Mouse (Mus musculus) left cerebral cortex, postnatal 14 days (tissue): ENCODE data around the gene Ninj1. TPM values are rescaled to one million over a fixed set of nuclear protein-coding genes. Genes with fewer than 3 reads are reported as not detected.

ENCODE experiments used
- DNase-seq, 2 experiments: peaks; one replicate each; pipeline ENCODE4 v3.0.0; 2021 to 2022; ENCODE audit warnings: low spot score in 2 of 2, mixed read lengths in 1 of 2
- intact Hi-C: fragments of 180-260 bp; cut with DNase I; formaldehyde crosslinking; loops from one replicate; pipeline ENCODE4 v1.15.1; 2025
- total RNA-seq, 2 experiments: library from RNA; stranded (reverse); gene quantifications; 2 replicates each; pipeline ENCODE4 v1.2.3; 2021

Ninj1 gene
- total RNA-seq, 2 experiments from 2014 or later = 19.5 to 28.5 TPM

GRCm38 (mm10) chr13:49167081-49167480 is 20.2 kb upstream of the Ninj1 start:
- intact Hi-C loops = no loop called here
- DNase-seq = no peak

- intact Hi-C loops = loop anchor here (5.0 kb wide), 2 partner anchors 107 to 517 kb away; no protein-coding TSS in a partner anchor
- peak; percentile 88 to 90 for DNase-seq
Measured at GRCm38 (mm10) chr13:49169448-49170207, 17.7 kb upstream of the Ninj1 start.

GRCm38 (mm10) chr13:49170623-49171022 is 16.7 kb upstream of the Ninj1 start:
- intact Hi-C loops = loop anchor here (5.0 kb wide), 2 partner anchors 108 to 518 kb away; no protein-coding TSS in a partner anchor
- DNase-seq = peak in 1 of 2 experiments; percentile 59

GRCm38 (mm10) chr13:49171729-49172128 is 15.6 kb upstream of the Ninj1 start:
- no peak for DNase-seq
- intact Hi-C loops = loop anchor here (5.0 kb wide), 2 partner anchors 109 to 519 kb away; no protein-coding TSS in a partner anchor

GRCm38 (mm10) chr13:49172335-49172734 is 14.9 kb upstream of the Ninj1 start:
- intact Hi-C loops = loop anchor here (5.0 kb wide), 2 partner anchors 110 to 520 kb away; no protein-coding TSS in a partner anchor
- DNase-seq = peak; percentile 52 to 73

- intact Hi-C loops = loop anchor here (5.0 kb wide), 2 partner anchors 111 to 521 kb away; no protein-coding TSS in a partner anchor
- peak; percentile 85 to 91 for DNase-seq
Measured at GRCm38 (mm10) chr13:49172971-49173596, 14.2 kb upstream of the Ninj1 start.

GRCm38 (mm10) chr13:49175509-49175908 is 11.8 kb upstream of the Ninj1 start:
- no peak for DNase-seq
- intact Hi-C loops = no loop called here

- peak; percentile 70 to 92 for DNase-seq
- intact Hi-C loops = no loop called here
Measured at GRCm38 (mm10) chr13:49178839-49179585, 8.3 kb upstream of the Ninj1 start.

GRCm38 (mm10) chr13:49180274-49180673 is 7.0 kb upstream of the Ninj1 start:
- DNase-seq = no peak
- intact Hi-C loops = no loop called here

- DNase-seq = no peak
- intact Hi-C loops = no loop called here
Measured at GRCm38 (mm10) chr13:49180691-49181090, 6.6 kb upstream of the Ninj1 start.

- DNase-seq = no peak
- intact Hi-C loops = no loop called here
Measured at GRCm38 (mm10) chr13:49181411-49181984, 5.8 kb upstream of the Ninj1 start.

GRCm38 (mm10) chr13:49183161-49183560 is 4.1 kb upstream of the Ninj1 start:
- DNase-seq = no peak
- intact Hi-C loops = no loop called here

- no peak for DNase-seq
- intact Hi-C loops = no loop called here
Measured at GRCm38 (mm10) chr13:49183646-49184045, 3.6 kb upstream of the Ninj1 start.

GRCm38 (mm10) chr13:49186798-49187287 is 442 bp upstream of the Ninj1 start:
- intact Hi-C loops = no loop called here
- no peak for DNase-seq

GRCm38 (mm10) chr13:49188219-49188965 is 1.1 kb downstream of the Ninj1 start:
- intact Hi-C loops = no loop called here
- peak in 1 of 2 experiments; percentile 27 for DNase-seq

GRCm38 (mm10) chr13:49188966-49189360 is 1.7 kb downstream of the Ninj1 start:
- intact Hi-C loops = no loop called here
- DNase-seq = no peak

GRCm38 (mm10) chr13:49189970-49190870 is 2.9 kb downstream of the Ninj1 start:
- intact Hi-C loops = no loop called here
- no peak for DNase-seq
